Mouse (Mus musculus): ENCODE measurements at regions not wholly inside any gene's neighbourhood (a gene's known extent, or its start where the extent isn't known, plus 50 kb on each side); places are given as distances from the start of the nearest gene placed in this dataset.

DNA sequence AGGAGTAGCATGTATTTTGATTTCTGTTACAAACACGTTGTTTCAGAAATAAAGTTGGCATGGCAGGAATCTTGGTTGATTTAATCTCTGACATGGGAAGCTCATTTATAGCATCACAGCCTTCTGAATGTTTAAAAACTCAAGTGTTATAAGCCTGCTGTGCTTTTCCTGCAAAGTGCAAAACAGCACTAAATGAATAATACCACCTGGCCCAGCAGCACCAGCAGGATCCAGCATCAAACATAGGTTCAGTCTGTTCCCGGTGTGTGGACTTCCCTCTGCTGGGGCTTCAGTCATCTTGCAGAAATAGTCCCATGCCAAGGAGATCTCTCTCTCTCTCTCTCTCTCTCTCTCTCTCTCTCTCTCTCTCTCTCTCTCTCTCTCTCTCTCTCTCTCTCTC is 154.7 kb upstream of the Tox3 start:
- no peak for DNase-seq (ENCODE audit: low read depth, low spot score)

DNA sequence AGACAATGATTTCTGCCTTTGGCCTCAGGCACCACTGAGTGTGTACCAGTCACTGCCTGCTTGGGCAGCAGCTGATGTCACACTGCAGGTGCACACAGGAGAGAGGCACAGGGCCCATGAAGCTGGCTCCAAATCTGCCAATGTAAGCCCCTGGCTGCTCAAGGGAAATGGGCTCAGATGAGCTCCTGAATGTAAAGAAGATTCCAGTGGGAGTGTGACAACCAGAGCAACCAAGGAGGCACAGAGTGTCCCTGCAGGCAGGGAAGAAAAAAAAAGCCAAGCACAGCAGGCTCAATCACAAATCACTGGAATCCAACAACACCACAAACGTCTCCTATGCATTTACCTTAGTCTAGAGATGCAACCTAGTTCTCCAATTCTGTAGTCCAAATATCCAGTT is 151.2 kb upstream of the Tox3 start:
- DNase-seq (ENCODE audit: low read depth, low spot score), result no peak

DNA sequence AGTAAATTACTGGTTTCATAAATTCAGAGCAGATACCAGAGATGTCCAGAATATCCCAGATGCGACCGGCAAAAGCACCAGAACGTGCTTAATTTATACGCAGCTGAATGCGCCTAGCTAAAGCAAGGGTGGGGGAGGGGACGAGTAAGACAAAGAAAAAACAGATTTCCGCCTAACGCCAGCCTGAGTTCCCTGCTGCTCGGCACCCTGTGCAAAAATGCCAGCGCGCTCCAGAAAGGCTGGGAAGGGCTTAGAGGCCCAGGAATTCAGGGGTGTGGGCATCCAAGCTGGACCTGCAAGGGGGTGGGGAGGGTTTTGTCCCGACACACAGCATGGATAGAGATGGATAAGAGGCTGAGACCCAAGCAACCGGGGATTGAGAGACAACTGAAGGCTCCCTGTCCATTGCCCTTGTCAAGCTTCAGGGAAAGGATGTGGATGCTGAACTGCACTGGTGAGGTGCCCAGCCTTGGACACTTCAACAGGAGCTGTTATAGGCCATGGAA is 148.6 kb upstream of the Tox3 start:
- peak; percentile 76 for DNase-seq (ENCODE audit: low read depth, low spot score)

DNA sequence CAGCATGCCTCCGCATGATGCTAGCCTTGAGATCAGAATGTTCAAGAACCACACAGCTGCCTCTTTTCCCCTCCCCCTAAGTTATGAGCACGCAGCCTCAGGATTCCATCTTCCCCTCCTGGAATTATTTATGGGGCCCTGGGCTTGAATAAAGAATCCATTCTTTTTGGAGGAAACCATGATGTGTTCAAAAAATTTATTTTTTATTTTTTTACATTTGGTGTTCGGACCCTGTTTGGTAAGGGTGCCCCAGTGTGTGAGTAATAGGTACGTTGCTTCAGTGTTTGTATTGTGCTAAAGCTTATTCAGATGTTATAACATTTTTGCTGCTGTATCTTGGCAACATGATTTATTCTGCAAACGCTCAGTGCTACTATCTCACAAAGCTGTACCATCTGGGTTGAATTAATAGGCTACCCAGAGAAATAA is 147.8 kb upstream of the Tox3 start:
- no peak for DNase-seq (ENCODE audit: low read depth, low spot score)

DNA sequence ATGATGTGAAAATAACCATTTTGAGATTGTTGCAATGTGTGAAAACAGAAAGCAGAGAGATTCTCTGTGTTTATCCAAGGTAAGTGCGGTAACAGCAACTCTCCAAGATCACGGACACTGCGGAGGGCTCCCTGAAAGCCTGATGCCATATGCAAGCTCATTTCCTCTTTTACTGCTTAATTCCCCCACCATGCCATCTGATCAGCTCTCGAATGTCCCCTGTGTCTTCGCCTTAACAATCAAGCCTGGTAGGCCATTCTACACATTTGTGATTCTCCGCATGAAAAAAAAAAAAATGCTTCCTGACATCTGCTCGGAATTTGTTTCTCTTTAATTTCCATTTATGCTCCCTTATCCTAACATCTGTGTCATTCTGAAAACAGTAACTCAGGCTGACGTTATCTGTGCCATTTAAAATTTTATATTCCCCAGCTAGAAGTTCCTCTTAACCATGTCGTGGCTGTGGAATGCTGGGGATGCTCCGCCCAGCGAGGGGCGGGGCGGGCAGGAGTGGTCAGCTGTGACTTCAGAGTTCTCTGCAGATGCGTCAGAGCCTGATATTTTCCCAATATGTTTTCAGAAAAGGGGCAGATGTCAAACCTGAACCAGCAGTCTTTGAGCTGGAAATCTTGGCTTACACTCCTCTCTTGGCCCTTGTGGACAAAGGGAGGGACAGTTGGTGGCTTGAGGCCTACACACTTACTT is 144.5 kb upstream of the Tox3 start:
- no peak for DNase-seq (ENCODE audit: low read depth, low spot score)

DNA sequence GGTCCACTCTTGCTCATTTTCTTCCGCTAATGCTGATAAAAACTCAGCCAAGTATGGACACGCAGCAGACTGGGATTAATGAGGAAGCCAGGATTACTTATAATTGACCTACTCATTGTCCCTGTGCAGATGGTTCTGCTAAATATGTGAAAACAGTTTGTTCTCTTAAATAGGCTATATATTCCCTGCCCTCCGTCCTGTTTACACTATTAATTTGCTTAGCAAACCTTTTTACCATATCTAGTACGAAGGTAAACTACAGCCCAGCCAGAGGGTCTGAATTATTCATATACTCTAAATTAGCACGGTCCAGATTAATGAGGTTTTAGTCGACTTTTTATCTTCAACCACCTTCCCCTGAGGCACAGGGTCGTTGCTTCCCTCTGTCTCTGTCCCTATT is 143.5 kb upstream of the Tox3 start:
- DNase-seq (ENCODE audit: low read depth, low spot score), result no peak

DNA sequence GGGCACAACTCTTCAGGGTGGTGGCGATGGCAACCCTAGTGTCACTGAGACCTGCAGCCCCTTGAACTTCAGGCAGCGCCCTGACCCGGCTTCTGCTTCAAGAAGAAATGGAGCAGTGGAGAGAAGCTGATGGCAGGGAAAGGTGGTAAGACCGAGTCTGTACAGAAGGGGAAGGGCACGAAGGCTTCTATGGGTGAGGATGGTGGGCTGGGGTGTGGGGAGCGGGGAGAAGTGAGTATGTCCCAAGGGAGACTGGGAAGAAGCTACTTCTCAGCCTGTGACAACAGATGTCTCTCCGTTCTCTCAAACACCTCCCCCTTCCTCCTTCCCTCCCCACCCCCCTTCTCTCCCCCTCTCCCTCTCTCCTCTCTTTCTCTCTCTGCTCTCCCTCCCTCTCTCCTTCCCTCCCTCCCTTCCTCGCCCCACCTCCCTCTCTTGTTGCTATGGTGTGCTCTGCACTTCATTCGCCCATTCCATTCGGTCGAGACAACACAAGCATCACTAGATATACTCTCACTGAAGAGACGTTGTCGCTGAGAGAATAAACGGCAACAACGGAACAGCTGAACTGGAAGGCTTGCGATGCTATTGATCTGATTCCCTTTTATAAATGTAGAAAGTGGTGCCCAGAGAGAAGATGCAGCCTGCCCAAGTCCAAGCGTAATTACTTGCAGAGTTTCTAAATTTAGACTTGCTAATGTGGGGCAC is 142.7 kb upstream of the Tox3 start:
- no peak for DNase-seq (ENCODE audit: low read depth, low spot score)

DNA sequence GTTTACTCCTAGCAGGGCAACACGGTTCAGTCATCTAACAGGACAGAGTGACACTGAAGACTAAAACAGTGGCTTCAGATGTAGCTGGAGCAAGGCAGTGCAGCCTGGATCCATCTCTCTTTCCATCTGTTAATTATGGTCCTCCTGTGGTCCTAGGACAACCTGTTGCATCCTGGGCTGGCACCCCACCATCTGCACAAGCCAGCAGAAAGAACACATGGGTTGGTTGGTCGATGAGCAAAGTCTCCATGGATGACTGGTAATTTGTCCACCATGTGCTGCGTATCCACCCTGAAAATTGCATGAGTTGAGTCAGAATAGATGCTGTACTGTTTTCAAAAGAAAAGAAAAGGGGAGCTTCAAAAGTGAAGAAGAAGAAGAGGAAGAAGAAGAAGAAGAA is 138.4 kb upstream of the Tox3 start:
- DNase-seq (ENCODE audit: low read depth, low spot score), result no peak

DNA sequence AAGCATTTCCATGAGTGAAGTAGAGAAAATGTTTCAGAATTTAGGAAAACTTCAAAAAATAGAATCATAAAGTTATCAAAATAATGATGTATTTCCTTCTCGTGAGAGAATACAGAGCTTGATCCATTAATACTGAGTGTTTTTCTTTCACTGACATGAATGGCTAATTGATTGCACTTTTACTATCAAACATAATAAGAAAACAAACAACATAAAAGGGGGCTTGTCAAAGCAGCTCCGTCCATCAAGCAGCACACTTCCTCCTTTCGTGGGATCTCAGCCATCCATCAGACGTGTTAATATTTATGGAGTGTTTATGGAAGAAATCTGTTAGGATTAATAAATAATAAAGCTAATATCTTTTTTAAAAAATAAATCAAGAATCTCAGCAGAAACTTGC is 130.0 kb upstream of the Tox3 start:
- DNase-seq (ENCODE audit: low read depth, low spot score), result no peak

DNA sequence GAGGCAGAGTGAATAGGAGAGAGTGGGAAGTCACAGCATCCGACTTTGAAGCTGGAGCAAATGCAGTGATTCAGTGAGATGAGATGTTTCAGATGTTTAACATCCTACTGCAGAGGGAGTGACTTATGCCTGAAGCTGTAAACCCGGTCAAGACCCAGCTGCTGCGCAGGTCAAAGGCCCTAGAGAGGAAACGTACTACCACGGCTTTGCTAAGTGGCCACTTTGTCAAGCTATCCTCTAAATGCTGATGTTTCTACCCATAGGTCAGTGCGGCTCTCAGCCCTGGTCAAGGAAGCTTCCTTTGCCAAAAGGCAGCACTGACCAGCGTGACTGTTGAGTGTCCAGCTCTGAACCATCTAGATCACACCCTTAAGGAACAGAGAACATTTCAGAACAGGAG is 125.9 kb upstream of the Tox3 start:
- no peak for DNase-seq (ENCODE audit: low read depth, low spot score)

DNA sequence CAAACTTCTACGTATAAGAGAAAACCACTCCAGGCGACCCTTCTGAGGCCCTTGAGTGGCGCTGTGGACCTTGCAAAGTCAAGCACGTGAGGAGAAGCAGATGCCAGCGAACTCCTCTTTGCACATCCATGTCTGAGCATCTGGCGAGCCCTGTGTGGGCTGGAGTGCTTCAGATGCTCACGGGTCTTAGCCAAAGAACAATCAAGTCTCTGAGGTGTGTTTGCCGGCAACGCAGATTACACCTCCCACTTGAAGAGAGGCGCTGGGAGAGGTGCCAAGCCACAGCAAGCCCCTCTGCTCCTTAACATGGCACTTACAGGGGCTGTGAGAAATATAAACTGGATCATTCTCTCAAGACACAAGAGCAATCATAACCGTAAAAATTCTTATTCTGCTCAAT is 122.7 kb upstream of the Tox3 start:
- no peak for DNase-seq (ENCODE audit: low read depth, low spot score)

DNA sequence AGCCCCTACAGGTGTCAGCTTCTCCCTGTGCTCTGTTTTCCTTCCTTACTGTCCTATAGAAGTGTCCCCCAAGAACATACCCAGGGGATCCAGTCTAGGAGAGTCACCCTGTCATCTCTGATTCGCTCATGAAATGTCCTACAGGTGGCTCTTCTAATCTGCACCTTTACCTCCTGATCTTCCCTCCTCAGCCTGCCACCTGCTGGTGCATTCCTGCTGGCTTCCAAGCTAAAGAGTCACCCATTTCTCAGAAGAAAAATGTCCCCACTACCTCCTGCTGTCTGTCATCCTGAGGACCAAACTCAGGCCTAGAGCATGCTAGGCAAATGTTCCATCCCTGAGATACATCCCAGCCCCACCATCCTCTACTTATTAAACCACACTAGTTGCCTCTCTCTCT is 115.6 kb upstream of the Tox3 start:
- DNase-seq (ENCODE audit: low read depth, low spot score), result peak; percentile 3

DNA sequence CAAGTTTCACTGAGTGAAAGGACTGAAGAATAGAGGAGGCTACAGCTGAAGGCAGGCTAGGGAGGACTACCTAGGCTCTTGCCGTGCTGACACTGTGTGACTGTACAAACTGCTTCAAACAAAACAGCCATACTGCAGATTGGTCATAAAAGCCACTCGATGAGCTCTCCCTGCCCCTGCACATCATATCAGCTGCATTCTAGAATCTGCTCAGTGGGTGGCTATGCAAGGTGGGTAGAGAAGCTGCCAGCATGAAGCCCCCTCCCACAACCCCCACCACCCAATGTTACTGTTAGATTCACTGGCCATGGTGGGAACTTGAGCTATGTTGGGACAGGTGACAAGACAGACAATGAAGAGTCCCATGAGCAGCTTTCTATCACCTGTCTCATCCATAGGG is 107.2 kb upstream of the Tox3 start:
- DNase-seq (ENCODE audit: low read depth, low spot score), result no peak

DNA sequence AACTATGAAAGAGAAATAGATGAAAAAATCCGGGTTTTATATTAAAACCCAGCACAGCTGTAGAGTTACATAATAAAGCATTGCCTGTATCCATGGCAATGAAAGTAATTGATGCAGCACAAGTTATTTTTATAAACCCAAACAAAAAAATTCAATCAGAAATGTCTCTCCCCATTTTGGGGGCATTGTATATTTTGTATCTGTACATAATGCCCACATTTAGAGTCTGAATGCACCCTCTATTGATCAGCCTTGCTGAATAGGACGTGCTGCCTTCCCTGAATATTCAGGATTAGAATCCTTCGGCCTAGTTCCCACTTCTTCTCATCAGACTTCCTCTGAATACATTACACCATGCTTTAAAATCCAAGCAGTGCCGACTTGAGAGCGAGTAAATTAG is 106.0 kb upstream of the Tox3 start:
- no peak for DNase-seq (ENCODE audit: low read depth, low spot score)

DNA sequence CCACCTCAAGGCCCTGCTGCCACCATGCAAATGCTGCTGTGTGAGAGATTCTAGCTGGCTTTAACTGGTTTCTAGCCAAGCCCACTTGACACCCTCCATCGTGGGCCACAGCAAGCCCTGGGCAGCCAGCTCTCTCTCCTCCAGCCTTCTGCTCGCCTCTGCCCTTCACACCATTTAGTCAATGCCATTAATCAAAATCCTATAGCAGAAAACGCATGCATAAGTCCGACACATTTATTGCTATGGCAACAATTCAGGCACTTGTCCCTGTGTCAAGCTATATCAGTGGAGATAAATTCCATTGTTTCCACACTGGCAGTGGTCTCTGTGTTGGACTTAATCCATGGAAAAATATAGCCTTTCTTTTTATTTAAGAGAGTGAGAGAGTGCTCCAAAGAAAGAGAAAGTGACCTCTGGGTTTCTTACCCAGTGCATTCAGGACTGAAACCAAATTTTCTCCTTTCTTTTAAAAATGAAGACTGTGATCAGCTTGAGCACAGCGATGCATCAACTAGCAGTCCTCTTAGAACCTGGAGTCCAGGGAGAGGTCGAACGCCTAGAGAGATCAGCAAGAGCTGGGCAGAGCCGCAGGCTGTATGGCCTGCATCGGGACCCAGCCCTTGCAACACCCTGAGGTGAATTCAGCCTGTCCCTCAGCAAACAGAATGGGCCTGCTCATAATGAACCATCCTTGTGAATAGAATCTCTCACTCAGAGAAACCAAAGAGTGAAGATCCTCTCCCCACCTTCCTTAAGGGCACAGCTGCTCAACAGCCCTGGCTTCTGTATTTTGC is 93.1 kb upstream of the Tox3 start:
- no peak for DNase-seq (ENCODE audit: low read depth, low spot score)

DNA sequence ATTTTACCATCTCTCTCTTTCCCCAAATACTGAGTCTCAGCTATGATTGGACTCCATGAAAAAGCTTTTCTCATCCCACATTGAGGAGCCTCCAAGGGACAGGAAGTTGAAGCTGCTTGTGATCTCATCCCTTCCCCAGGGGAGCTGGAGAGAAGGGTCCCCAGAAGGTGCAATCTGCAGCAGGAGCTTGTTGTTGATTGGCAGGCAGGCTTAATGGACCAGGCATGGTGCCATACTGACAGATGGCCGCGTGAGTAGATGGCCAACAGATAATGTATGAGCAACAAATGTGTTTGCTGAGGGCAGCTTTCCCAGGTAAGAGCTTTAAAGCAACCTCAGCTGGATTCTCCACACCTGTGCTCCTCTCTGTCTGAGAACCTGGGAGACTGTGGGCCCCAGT is 65.9 kb upstream of the Tox3 start:
- no peak for DNase-seq (ENCODE audit: low read depth, low spot score)

Measured in ZHBTc4 (cell line).